Mouse (Mus musculus) brain, embryonic 14.5 days (tissue): ENCODE data around the gene Gm4498.
"Not testable (repeated sequence)": the region's sequence is repeated elsewhere in the genome, so short reads cannot be mapped to it uniquely, and the experiment has no call there.

ENCODE experiments used
- CTCF ChIP-seq: fragments of 200-500 bp; IDR thresholded peaks from 2 replicates; pipeline ENCODE4 v1.5.1; 2012; ENCODE audit warnings: inconsistent platforms, mild to moderate bottlenecking, moderate library complexity, borderline replicate concordance; ENCODE audit not compliant: insufficient read depth, insufficient read length; ENCODE audit errors: extremely low read depth
- POLR2A ChIP-seq: fragments of 200-500 bp; IDR thresholded peaks from 2 replicates; pipeline ENCODE4 v1.6.1; 2012; ENCODE audit warnings: mild to moderate bottlenecking, inconsistent platforms, borderline replicate concordance; ENCODE audit not compliant: poor library complexity, insufficient read depth, insufficient read length, severe bottlenecking; ENCODE audit errors: extremely low read depth

DNA sequence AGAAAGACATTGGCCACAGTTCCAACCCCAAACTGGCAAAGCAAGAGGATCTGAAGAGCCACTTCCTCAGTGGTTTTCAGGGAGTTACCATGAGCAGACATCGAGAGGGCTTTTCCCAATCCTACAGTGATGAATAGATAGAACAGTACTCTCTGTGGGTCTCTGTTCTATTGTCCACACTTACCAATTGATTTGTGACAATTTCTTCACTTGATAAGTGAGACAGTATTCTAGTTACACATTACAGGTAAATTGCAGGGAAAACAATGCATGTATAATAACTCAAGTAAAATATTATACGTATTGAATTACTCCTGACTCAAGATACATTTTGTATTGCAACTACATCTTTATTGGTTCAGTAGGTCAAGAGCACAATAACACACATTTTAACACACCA, 28.1 kb downstream of the Gm4498 start, which contains the start of gene Gm6164:
- not testable (repeated sequence) for TF ChIP-seq CTCF, POLR2A
